Mouse (Mus musculus) right cerebral cortex, postnatal 14 days (tissue): ENCODE data around the gene Eif4a1.
A peak's percentile ranks its signal among the peaks of the same experiment; 100 is the strongest.

Source experiments
- DNase-seq: peaks from one replicate; pipeline ENCODE4 v3.0.0; 2022

Eif4a1 gene

GRCm38 (mm10) chr11:69670786-69671725 is 1.2 kb downstream of the Eif4a1 start:
- DNase-seq = peak; percentile 93

- no peak for DNase-seq
Measured at GRCm38 (mm10) chr11:69666665-69667005, 5.6 kb downstream of the Eif4a1 start.

GRCm38 (mm10) chr11:69665961-69666664 is 6.1 kb downstream of the Eif4a1 start, which contains the start of gene Cd68:
Gene Cd68, minus strand, starts transcription at chr11:69666153.
- DNase-seq = peak; percentile 58

- DNase-seq = no peak
Measured at GRCm38 (mm10) chr11:69665457-69665960, 6.7 kb downstream of the Eif4a1 start.

GRCm38 (mm10) chr11:69664841-69665240 is 7.4 kb downstream of the Eif4a1 start:
- no peak for DNase-seq

- DNase-seq = no peak
Measured at GRCm38 (mm10) chr11:69663795-69664194, 8.4 kb downstream of the Eif4a1 start.

GRCm38 (mm10) chr11:69662967-69663671 is 9.1 kb downstream of the Eif4a1 start:
- DNase-seq = no peak

- DNase-seq = peak; percentile 92
Measured at GRCm38 (mm10) chr11:69662213-69662966, 9.8 kb downstream of the Eif4a1 start, which contains the start of gene Mpdu1. Gene Mpdu1, minus strand, starts transcription at chr11:69662642.

- DNase-seq = no peak
Measured at GRCm38 (mm10) chr11:69661221-69661881, 10.9 kb downstream of the Eif4a1 start.

- DNase-seq = no peak
Measured at GRCm38 (mm10) chr11:69657462-69657881, 14.8 kb downstream of the Eif4a1 start.

GRCm38 (mm10) chr11:69656617-69657461 is 15.4 kb downstream of the Eif4a1 start:
- no peak for DNase-seq

- no peak for DNase-seq
Measured at GRCm38 (mm10) chr11:69656065-69656455, 16.2 kb downstream of the Eif4a1 start.

- DNase-seq = peak; percentile 79
Measured at GRCm38 (mm10) chr11:69655264-69656064, 16.8 kb downstream of the Eif4a1 start, which contains the start of gene Sox15. Gene Sox15, plus strand, starts transcription at chr11:69655314.

- DNase-seq = no peak
Measured at GRCm38 (mm10) chr11:69654760-69655159, 17.5 kb downstream of the Eif4a1 start.

- DNase-seq = no peak
Measured at GRCm38 (mm10) chr11:69653399-69653798, 18.8 kb downstream of the Eif4a1 start.

GRCm38 (mm10) chr11:69645860-69646259 is 26.4 kb downstream of the Eif4a1 start:
- DNase-seq = no peak

GRCm38 (mm10) chr11:69635471-69635870 is 36.8 kb downstream of the Eif4a1 start:
- no peak for DNase-seq

- no peak for DNase-seq
Measured at GRCm38 (mm10) chr11:69633128-69633866, 38.9 kb downstream of the Eif4a1 start.
